Mouse (Mus musculus) cortical plate, adult 2 months (tissue): Measurements from ENCODE around the gene Lig3. TPM values are rescaled to one million over a fixed set of nuclear protein-coding genes. Genes with fewer than 3 reads are reported as not detected.
A peak's percentile ranks its signal among the peaks of the same experiment; 100 is the strongest.

ENCODE experiments used
- H3K27ac ChIP-seq: fragments of 200-500 bp; 2 replicates; pipeline ENCODE4 v1.5.1; 2012; ENCODE audit warnings: low read length, control low read depth, inconsistent platforms; ENCODE audit not compliant: insufficient read depth
- H3K4me1 ChIP-seq: fragments of 200-500 bp; 2 replicates; pipeline ENCODE4 v1.6.1; 2011; ENCODE audit warnings: low read length; ENCODE audit not compliant: control insufficient read depth, insufficient read depth
- H3K4me3 ChIP-seq: fragments of 200-500 bp; 2 replicates; pipeline ENCODE4 v1.5.1; 2011; ENCODE audit warnings: mild to moderate bottlenecking, low read length, control low read depth; ENCODE audit not compliant: insufficient read depth
- CTCF ChIP-seq: fragments of 200-500 bp; IDR thresholded peaks from 2 replicates; pipeline ENCODE4 v1.5.1; 2011; ENCODE audit warnings: mild to moderate bottlenecking, control low read depth, low read length; ENCODE audit not compliant: insufficient read depth; ENCODE audit errors: extremely low read depth
- POLR2A ChIP-seq: fragments of 200-500 bp; IDR thresholded peaks from 2 replicates; pipeline ENCODE4 v1.6.1; 2011; ENCODE audit warnings: mild to moderate bottlenecking, low read length, control low read depth; ENCODE audit not compliant: insufficient read depth; ENCODE audit errors: extremely low read depth
- polyA plus RNA-seq: library from polyadenylated mRNA; depleted of rRNA; stranded (reverse); fragments of >200 nt; gene quantifications from 2 replicates; pipeline ENCODE4 v1.2.3, GENCODE M21; 2012; rRNA removed

Gene Lig3
- 24.9 and 25.2 TPM in 2 replicates for polyA plus RNA-seq

GRCm38 (mm10) chr11:82780983-82781903 lies at the start of gene Lig3:
Lig3 (plus strand) TSS chr11:82781108.
- peak within 1 kb of the TSS; percentile 61 for H3K4me3 ChIP-seq
- peak within 1 kb of the TSS; percentile 96 for H3K27ac ChIP-seq
- peaks cover 2% of the 10 kb centered on the region; the same call in 1 of the 2 replicates for H3K4me1 ChIP-seq
- TF ChIP-seq CTCF (no peak), POLR2A (peak; percentile 58; the same call in 1 of the 2 replicates)

DNA sequence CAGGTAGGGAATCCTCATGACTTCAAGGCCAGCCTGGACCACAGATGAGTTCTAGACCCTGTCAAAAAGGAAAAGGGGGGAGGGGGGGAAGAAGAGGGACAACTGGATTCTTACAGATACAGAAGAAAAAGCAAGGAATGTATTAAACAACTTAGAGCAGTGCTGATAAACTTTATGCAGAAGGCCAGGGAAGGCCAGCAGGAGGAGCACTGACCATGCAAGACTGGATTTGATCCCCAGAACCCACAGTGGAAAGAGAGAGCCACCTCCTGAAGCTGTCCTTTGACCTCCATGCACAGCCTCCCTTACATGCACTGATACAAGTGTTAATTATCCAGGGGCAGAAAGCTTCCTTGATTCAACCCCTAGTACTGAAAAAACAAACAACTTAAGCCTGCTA lies 46.7 kb upstream of the Lig3 start:
- TF ChIP-seq POLR2A (no peak), CTCF (no peak)
- Histone ChIP-seq H3K4me3 (no peak overlapping the region), H3K27ac (no peak overlapping the region), H3K4me1 (no peaks in the 10 kb centered on the region)

- TF ChIP-seq POLR2A (no peak), CTCF (no peak)
- Histone ChIP-seq H3K4me1 (no peaks in the 10 kb centered on the region), H3K27ac (no peak overlapping the region), H3K4me3 (no peak overlapping the region)
Observed at GRCm38 (mm10) chr11:82739006-82739405, 41.9 kb upstream of the Lig3 start.

GRCm38 (mm10) chr11:82746138-82746537 lies 34.8 kb upstream of the Lig3 start:
- Histone ChIP-seq H3K4me3 (no peak overlapping the region), H3K27ac (no peak overlapping the region), H3K4me1 (no peaks in the 10 kb centered on the region)
- TF ChIP-seq POLR2A, result no peak
- TF ChIP-seq CTCF, result peak; percentile 36; the same call in 1 of the 2 replicates

DNA sequence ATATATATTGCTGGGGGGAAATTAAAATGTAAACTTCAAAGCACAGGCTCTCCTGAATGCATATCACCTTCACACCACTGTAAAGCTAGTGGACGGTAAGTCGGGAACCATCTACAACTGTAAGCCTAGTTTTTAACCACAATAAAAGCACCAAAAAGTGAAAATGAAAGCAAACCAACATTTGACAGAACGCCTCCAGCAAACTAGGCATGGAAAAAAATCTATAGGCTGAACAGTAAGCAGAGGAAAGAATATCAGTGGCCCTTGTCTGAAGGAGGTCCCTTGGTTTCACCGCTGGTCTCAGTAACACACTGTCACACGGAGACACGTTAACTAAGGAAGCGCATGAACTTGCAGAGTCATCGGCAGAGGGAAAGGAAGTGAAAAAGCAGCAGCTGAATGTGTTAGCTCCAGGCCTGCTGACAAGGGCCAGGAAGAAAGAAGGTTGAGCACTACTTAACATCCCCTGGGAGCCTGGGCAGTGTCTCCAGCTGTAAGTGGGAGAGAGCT lies 34.0 kb upstream of the Lig3 start:
- Histone ChIP-seq H3K4me3 (no peak overlapping the region), H3K27ac (no peak overlapping the region)
- TF ChIP-seq CTCF, result no peak
- no peak for TF ChIP-seq POLR2A

DNA sequence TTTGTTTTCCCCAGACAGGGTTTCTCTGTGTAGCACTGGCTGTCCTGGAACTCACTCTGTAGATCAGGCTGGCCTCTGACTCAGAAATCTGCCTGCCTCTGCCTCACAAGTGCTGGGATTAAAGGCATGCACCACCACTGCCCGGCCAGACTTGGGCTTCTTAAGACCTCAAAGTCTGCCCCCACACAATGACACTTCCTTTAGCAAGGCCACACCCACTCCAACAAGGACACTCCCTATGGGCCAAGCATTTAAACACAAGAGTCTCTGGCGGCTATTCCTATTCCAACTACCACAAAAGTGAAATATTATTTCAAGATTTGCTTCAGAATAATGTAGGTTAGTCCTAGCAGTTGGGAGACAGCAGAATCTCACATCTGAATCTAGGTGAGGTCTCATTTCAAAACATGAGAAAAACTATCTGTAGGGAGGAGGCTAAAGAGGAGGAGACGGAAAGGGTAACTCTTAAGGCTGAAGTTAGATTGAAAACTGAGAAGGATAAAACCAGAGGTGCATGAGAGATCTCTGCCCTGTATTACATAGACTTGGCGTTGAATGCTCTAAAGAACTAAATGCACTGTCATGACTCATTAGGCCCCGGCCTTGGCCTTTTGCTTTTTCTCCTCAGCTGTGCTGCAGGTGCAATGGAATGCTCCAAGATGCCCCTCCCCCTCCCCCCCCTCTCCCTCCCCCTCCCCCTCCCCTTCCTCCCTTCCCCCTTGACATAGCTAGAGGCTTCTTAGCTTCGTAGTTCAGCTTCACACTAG lies 28.4 kb upstream of the Lig3 start:
- Histone ChIP-seq H3K4me3 (no peak overlapping the region), H3K4me1 (no peaks in the 10 kb centered on the region), H3K27ac (no peak overlapping the region)
- TF ChIP-seq POLR2A, result no peak
- no peak for TF ChIP-seq CTCF

More for the DNA sequence above, 34.0 kb upstream of the Lig3 start:
- H3K4me1 ChIP-seq, result no peaks in the 10 kb centered on the region

- no peaks in the 10 kb centered on the region for H3K4me1 ChIP-seq
- TF ChIP-seq CTCF (no peak), POLR2A (no peak)
- H3K27ac ChIP-seq, result no peak overlapping the region
- no peak overlapping the region for H3K4me3 ChIP-seq
Observed at GRCm38 (mm10) chr11:82755919-82756318, 25.0 kb upstream of the Lig3 start.

DNA sequence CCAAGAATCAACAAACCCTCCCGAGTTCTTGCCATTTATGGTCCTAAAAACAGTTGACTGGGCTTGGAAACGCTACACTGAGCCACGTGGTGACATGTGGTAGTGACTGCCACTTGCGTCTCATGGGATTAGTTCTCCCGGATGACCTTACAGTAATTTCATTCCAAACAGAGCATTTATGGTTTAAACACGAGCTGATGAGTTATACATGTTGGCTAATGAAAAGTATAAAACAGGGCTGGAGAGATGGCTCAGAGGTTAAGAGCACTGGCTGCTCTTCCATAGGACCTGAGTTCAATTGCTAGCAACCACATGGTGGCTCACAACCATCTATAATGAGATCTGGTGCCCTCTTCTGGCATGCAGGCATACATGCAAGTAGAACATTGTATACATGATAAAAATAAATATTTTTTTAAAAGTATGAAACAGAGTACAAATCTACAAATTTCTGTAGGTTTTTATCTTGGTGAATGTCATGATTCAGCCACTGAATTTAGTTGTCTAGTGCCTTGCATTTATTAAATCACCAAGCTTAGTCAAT lies 18.6 kb upstream of the Lig3 start:
- no peak overlapping the region for H3K4me3 ChIP-seq
- TF ChIP-seq CTCF (no peak), POLR2A (no peak)
- H3K4me1 ChIP-seq, result 0 out of 2 replicates have a peak, but pooled peaks cover 1% of the 10 kb centered on the region
- no peak overlapping the region for H3K27ac ChIP-seq

- Histone ChIP-seq H3K4me3 (peak overlapping the region; percentile 61; the same call in 1 of the 2 replicates), H3K4me1 (0 out of 2 replicates have a peak, but pooled peaks cover 1% of the 10 kb centered on the region), H3K27ac (no peak overlapping the region)
- TF ChIP-seq CTCF (no peak), POLR2A (no peak)
Observed at GRCm38 (mm10) chr11:82763261-82763660, 17.6 kb upstream of the Lig3 start.
